Mouse (Mus musculus): ENCODE measurements around the gene Olfr867. TPM values are rescaled to one million over a fixed set of nuclear protein-coding genes. Genes with fewer than 3 reads are reported as not detected.

Olfr867 gene
- not detected for polyA plus RNA-seq (2014; fragmentation: Illumina TruSeq; extraction: RNeasy Lipid Tissue Mini Kit (QIAGEN cat#74804); ENCODE audit: low read depth, low replicate concordance)

DNA sequence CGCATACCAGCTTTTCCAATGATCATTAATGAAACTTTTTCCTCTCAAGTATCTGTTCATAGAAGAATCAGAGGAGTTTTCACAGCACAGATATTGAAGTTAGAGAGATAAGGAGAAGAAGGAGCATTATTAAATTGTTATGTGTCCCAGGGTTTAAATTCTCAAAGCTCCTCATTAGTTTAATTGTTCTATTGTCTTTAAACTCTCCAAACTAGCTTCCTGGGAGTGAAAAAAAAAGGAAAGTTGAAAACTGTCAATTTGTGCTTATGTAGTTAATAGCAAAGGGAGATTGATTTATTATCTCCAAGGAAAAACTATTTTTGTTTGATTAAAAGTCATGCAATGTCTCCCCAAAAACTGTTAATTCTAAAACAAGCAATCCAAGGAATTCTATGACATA lies at the start of gene Olfr867:
Gene Olfr867, minus strand, starts transcription at position 101 of the 400 bp plus-strand sequence.

DNA sequence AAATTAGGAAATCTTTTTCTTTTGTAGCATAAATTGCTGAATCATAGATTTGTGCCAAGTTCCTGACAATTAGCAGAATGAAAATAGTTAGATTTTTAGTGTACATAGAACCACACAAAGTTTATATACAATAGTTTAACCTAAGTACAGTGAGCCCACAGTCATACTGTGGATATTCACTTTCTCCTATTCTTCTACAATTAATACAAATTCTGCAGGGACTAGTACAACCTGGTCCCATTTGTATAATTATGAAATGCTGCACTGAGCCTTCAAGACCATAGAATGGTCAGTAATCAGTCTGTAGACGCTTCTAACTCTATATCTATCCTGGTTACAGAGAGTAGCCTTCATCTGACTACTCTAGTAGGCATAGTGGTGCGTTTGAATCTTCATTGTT lies 41.0 kb upstream of the Olfr867 start, which contains the start of gene Olfr868:
Gene Olfr868, plus strand, starts transcription at position 301 of the 400 bp plus-strand sequence.

DNA sequence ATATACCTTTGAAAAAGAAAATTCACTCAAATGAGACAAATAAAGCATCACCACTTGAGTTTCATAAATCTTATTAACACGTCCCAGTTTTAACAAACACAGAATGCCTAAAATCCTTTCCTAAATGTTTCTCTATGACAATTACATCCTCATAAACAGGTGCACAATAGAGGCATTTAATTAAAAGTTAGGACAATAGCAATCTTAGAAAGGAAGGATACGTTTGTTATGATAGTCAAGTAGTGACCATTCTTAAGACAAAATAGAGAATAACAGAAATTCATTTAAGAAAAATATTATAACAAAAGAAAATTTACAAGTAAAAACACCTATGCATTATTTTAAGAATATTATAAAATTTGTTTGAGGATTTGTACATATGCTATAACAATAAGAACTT lies 29.4 kb downstream of the Olfr867 start, which contains the start of gene Olfr866:
Gene Olfr866, minus strand, starts transcription at position 101 of the 400 bp plus-strand sequence.

Other genes with a start within 250 kb of the Olfr867 start
- not detected for gene Olfr860, start 207.8 kb downstream of the Olfr867 start, polyA plus RNA-seq (2014; fragmentation: Illumina TruSeq; extraction: RNeasy Lipid Tissue Mini Kit (QIAGEN cat#74804); ENCODE audit: low read depth, low replicate concordance)
- not detected for gene Olfr862, start 169.6 kb downstream of the Olfr867 start, polyA plus RNA-seq (2014; fragmentation: Illumina TruSeq; extraction: RNeasy Lipid Tissue Mini Kit (QIAGEN cat#74804); ENCODE audit: low read depth, low replicate concordance)
- not detected for gene Olfr77, start 140.7 kb downstream of the Olfr867 start, polyA plus RNA-seq (2014; fragmentation: Illumina TruSeq; extraction: RNeasy Lipid Tissue Mini Kit (QIAGEN cat#74804); ENCODE audit: low read depth, low replicate concordance)
- gene Olfr866, start 29.5 kb downstream of the Olfr867 start, polyA plus RNA-seq (2014; fragmentation: Illumina TruSeq; extraction: RNeasy Lipid Tissue Mini Kit (QIAGEN cat#74804); ENCODE audit: low read depth, low replicate concordance): not detected
- gene Olfr868, start 41.1 kb upstream of the Olfr867 start, polyA plus RNA-seq (2014; fragmentation: Illumina TruSeq; extraction: RNeasy Lipid Tissue Mini Kit (QIAGEN cat#74804); ENCODE audit: low read depth, low replicate concordance): not detected
- gene Olfr869, start 71.4 kb upstream of the Olfr867 start, polyA plus RNA-seq (2014; fragmentation: Illumina TruSeq; extraction: RNeasy Lipid Tissue Mini Kit (QIAGEN cat#74804); ENCODE audit: low read depth, low replicate concordance): not detected
- gene Olfr870, start 116.5 kb upstream of the Olfr867 start, polyA plus RNA-seq (2014; fragmentation: Illumina TruSeq; extraction: RNeasy Lipid Tissue Mini Kit (QIAGEN cat#74804); ENCODE audit: low read depth, low replicate concordance): not detected
- gene Olfr871, start 154.6 kb upstream of the Olfr867 start, polyA plus RNA-seq (2014; fragmentation: Illumina TruSeq; extraction: RNeasy Lipid Tissue Mini Kit (QIAGEN cat#74804); ENCODE audit: low read depth, low replicate concordance): not detected
- not detected for gene Olfr872, start 179.6 kb upstream of the Olfr867 start, polyA plus RNA-seq (2014; fragmentation: Illumina TruSeq; extraction: RNeasy Lipid Tissue Mini Kit (QIAGEN cat#74804); ENCODE audit: low read depth, low replicate concordance)
- gene Olfr39, start 224.8 kb upstream of the Olfr867 start, polyA plus RNA-seq (2014; fragmentation: Illumina TruSeq; extraction: RNeasy Lipid Tissue Mini Kit (QIAGEN cat#74804); ENCODE audit: low read depth, low replicate concordance): not detected
- gene Olfr873, start 241.0 kb upstream of the Olfr867 start, polyA plus RNA-seq (2014; fragmentation: Illumina TruSeq; extraction: RNeasy Lipid Tissue Mini Kit (QIAGEN cat#74804); ENCODE audit: low read depth, low replicate concordance): not detected